Mouse (Mus musculus) CH12.LX (cell line): ENCODE measurements at regions not wholly inside any gene's neighbourhood (a gene's known extent, or its start where the extent isn't known, plus 50 kb on each side); places are given as distances from the start of the nearest gene placed in this dataset.

Experiments
- DNase-seq: peaks from one replicate; pipeline ENCODE4 v3.0.0-alpha.2; 2013; ENCODE audit errors: extremely low read depth
- H3K27ac ChIP-seq: 2 replicates; pipeline ENCODE4 v1.5.1; 2012; ENCODE audit warnings: low read depth, mild to moderate bottlenecking, control low read depth, moderate library complexity; ENCODE audit not compliant: insufficient read depth
- H3K27me3 ChIP-seq: replicated peaks from 2 replicates; pipeline ENCODE3; 2012; ENCODE audit warnings: inconsistent platforms
- H3K36me3 ChIP-seq, 2 experiments: replicated peaks in 1 of 2; 2 replicates each; pipeline versions ENCODE3 to v1.6.1; 2012; ENCODE audit warnings: inconsistent platforms in 1 of 2, low read length in 1 of 2, mild to moderate bottlenecking in 1 of 2, mixed read lengths in 1 of 2, moderate library complexity in 1 of 2; ENCODE audit not compliant: control insufficient read depth in 1 of 2, insufficient read depth in 1 of 2
- H3K4me1 ChIP-seq, 2 experiments: 2 replicates each; pipeline ENCODE4 v1.6.1; 2012; ENCODE audit warnings: inconsistent platforms in 1 of 2, moderate library complexity in 1 of 2; ENCODE audit not compliant: insufficient read depth in 2 of 2, control insufficient read depth in 1 of 2
- H3K4me2 ChIP-seq: 2 replicates; pipeline ENCODE4 v1.6.1; 2012; ENCODE audit warnings: low read depth, mild to moderate bottlenecking, control low read depth; ENCODE audit not compliant: poor library complexity, insufficient read depth, severe bottlenecking
- H3K4me3 ChIP-seq, 3 experiments: fragments of 150-350 bp in 1 of 3; sonication (generic) in 1 of 3; replicated peaks in 1 of 3; 2 replicates each; pipeline versions ENCODE3 to v1.5.1; 2011 to 2012; ENCODE audit warnings: low read depth in 2 of 3, low read length in 2 of 3, mild to moderate bottlenecking in 2 of 3, moderate library complexity in 2 of 3, control low read depth in 1 of 3, improper control_type of control experiment in 1 of 3, inconsistent platforms in 1 of 3, mixed read lengths in 1 of 3; ENCODE audit not compliant: poor library complexity in 1 of 3
- H3K79me2 ChIP-seq: replicated peaks from 2 replicates; pipeline ENCODE4 v1.6.1; 2012; ENCODE audit warnings: mild to moderate bottlenecking, moderate library complexity; ENCODE audit not compliant: control insufficient read depth, poor library complexity, insufficient read depth, severe bottlenecking; ENCODE audit errors: extremely low read depth
- H3K9ac ChIP-seq: 2 replicates; pipeline ENCODE4 v1.6.1; 2012; ENCODE audit warnings: low read depth, mild to moderate bottlenecking, control low read depth, moderate library complexity; ENCODE audit not compliant: insufficient read depth
- H3K9me3 ChIP-seq: replicated peaks from 2 replicates; pipeline ENCODE3; 2012; ENCODE audit warnings: low read length, inconsistent platforms, mixed read lengths
- BHLHE40 ChIP-seq: IDR thresholded peaks from 2 replicates; pipeline ENCODE4 v1.6.1; 2011; ENCODE audit warnings: mild to moderate bottlenecking, low read depth, low read length, improper control_type of control experiment
- CHD2 ChIP-seq: IDR thresholded peaks from 2 replicates; pipeline ENCODE4 v1.6.1; 2011; ENCODE audit warnings: low read length, improper control_type of control experiment
- CTCF ChIP-seq, 2 experiments: IDR thresholded peaks in 1 of 2; conservative IDR thresholded peaks in 1 of 2; 2 replicates each; pipeline ENCODE4 v1.5.1; 2011 to 2012; ENCODE audit warnings: low read depth in 2 of 2, low read length in 2 of 2, improper control_type of control experiment in 1 of 2, inconsistent platforms in 1 of 2, mild to moderate bottlenecking in 1 of 2, moderate library complexity in 1 of 2
- ELF1 ChIP-seq: IDR thresholded peaks from 2 replicates; pipeline ENCODE4 v1.6.1; 2014; ENCODE audit warnings: low read depth, mild to moderate bottlenecking, inconsistent platforms, low read length, improper control_type of control experiment
- EP300 ChIP-seq: IDR thresholded peaks from 2 replicates; pipeline ENCODE4 v1.6.1; 2011; ENCODE audit warnings: low read length, improper control_type of control experiment
- HCFC1 ChIP-seq: IDR thresholded peaks from 2 replicates; pipeline ENCODE4 v1.6.1; 2012; ENCODE audit warnings: low read depth, mild to moderate bottlenecking, inconsistent platforms, low read length, improper control_type of control experiment
- IRF4 ChIP-seq: IDR thresholded peaks from 2 replicates; pipeline ENCODE4 v1.6.1; 2014; ENCODE audit warnings: low read depth, mild to moderate bottlenecking, inconsistent platforms, low read length, improper control_type of control experiment
- JUN ChIP-seq: IDR thresholded peaks from 2 replicates; pipeline ENCODE4 v1.6.1; 2011; ENCODE audit warnings: low read depth, mild to moderate bottlenecking, low read length, improper control_type of control experiment, moderate library complexity; ENCODE audit not compliant: insufficient read depth
- KAT2A ChIP-seq: IDR thresholded peaks from 2 replicates; pipeline ENCODE4 v1.6.1; 2012; ENCODE audit warnings: low read length, improper control_type of control experiment, inconsistent platforms; ENCODE audit not compliant: insufficient replicate concordance
- MAX ChIP-seq: IDR thresholded peaks from 2 replicates; pipeline ENCODE4 v1.6.1; 2011; ENCODE audit warnings: low read length, improper control_type of control experiment
- MEF2A ChIP-seq: IDR thresholded peaks from 2 replicates; pipeline ENCODE4 v1.6.1; 2014; ENCODE audit warnings: low read depth, mild to moderate bottlenecking, inconsistent platforms, low read length, improper control_type of control experiment, borderline replicate concordance
- MXI1 ChIP-seq: IDR thresholded peaks from 2 replicates; pipeline ENCODE4 v1.6.1; 2011; ENCODE audit warnings: mild to moderate bottlenecking, low read depth, low read length, improper control_type of control experiment
- NELFE ChIP-seq: IDR thresholded peaks from 2 replicates; pipeline ENCODE4 v1.6.1; 2011; ENCODE audit warnings: low read depth, low read length, improper control_type of control experiment
- POLR2A ChIP-seq: IDR thresholded peaks from 2 replicates; pipeline ENCODE4 v1.6.1; 2011; ENCODE audit warnings: low read depth, mild to moderate bottlenecking, improper control_type of control experiment, low read length
- RAD21 ChIP-seq: IDR thresholded peaks from 2 replicates; pipeline ENCODE4 v1.6.1; 2011; ENCODE audit warnings: low read depth, mild to moderate bottlenecking, low read length, improper control_type of control experiment, moderate library complexity
- RCOR1 ChIP-seq: conservative IDR thresholded peaks from 2 replicates; pipeline ENCODE4 v1.6.1; 2012; ENCODE audit warnings: low read depth, mild to moderate bottlenecking, inconsistent platforms, low read length, improper control_type of control experiment
- SIN3A ChIP-seq: IDR thresholded peaks from 2 replicates; pipeline ENCODE4 v1.6.1; 2012; ENCODE audit warnings: low read length, improper control_type of control experiment, inconsistent platforms
- SMC3 ChIP-seq: IDR thresholded peaks from 2 replicates; pipeline ENCODE4 v1.6.1; 2011; ENCODE audit warnings: low read depth, low read length, improper control_type of control experiment
- TBP ChIP-seq: conservative IDR thresholded peaks from 2 replicates; pipeline ENCODE4 v1.6.1; 2011; ENCODE audit warnings: low read depth, low read length, improper control_type of control experiment
- USF1 ChIP-seq: IDR thresholded peaks from 2 replicates; pipeline ENCODE4 v1.6.1; 2014; ENCODE audit warnings: low read depth, mild to moderate bottlenecking, inconsistent platforms, low read length, improper control_type of control experiment
- USF2 ChIP-seq: conservative IDR thresholded peaks from 2 replicates; pipeline ENCODE4 v1.6.1; 2011; ENCODE audit warnings: low read depth, low read length, improper control_type of control experiment
- ZMIZ1 ChIP-seq: IDR thresholded peaks from 2 replicates; pipeline ENCODE4 v1.6.1; 2012; ENCODE audit warnings: low read depth, mild to moderate bottlenecking, inconsistent platforms, low read length, improper control_type of control experiment
- ZNF384 ChIP-seq: IDR thresholded peaks from 2 replicates; pipeline ENCODE4 v1.6.1; 2012; ENCODE audit warnings: low read depth, low read length, improper control_type of control experiment, inconsistent platforms
- dilution Hi-C: fragments of 300-500 bp; cut with MboI; formaldehyde crosslinking; loops from 2 replicates; pipeline ENCODE4 v1.14.3; 2020; ENCODE audit warnings: low sequenced_read_pairs; ENCODE audit not compliant: extremely low pct_unique_long_range_greater_than_20kb, extremely low pct_ligation_motif_present
- in situ Hi-C: fragments of 300-500 bp; cut with MboI; formaldehyde crosslinking; loops from 3 replicates; pipeline ENCODE4 v1.14.3; 2019; ENCODE audit warnings: low sequenced_read_pairs, low pct_ligation_motif_present, low pct_unique_long_range_greater_than_20kb, mixed read lengths

DNA sequence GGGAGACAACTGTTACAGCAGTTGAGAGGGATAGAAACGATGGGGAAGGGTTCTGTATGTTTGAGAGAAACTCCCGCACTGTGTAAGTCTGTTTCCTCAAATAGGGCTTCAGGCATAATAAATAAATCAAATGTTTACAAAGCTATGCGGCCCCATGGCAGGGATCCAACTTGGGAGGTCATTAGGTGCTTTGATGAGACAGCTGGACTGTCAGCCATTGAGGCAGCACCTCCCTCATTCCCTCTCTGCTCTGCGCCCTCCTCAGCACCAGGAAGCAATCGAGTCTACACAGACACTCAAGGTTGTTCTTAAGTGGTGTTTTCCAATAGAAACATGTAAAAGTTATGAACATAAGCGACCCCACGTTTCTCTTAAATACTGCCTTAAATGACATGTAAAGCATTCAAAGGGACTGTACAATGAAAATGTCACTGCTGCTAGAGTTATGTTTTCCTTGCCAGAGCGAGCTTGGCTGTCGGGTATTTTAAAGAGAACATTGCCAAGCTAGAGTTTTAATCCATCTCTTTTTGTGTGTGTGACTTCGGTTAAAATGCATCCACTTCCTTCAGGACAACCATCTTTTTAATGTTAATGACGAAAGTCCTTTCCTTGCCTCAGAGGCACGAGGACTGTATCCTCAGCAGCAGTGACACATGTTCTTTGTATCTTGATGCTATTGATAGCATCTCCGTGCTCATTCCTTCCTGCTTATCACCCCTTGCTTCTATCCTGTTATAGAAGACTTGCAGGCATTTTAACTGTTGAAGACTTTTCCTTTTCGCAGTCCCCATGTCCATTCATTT, 176.5 kb downstream of the Nup35 start:
- H3K36me3 ChIP-seq, result no peaks in the 10 kb centered on the region
- H3K4me2 ChIP-seq, result no peak overlapping the region
- H3K4me1 ChIP-seq, result no peaks in the 10 kb centered on the region
- no peak for TF ChIP-seq MXI1
- no peak for TF ChIP-seq IRF4
- no peak for TF ChIP-seq USF1
- TF ChIP-seq JUN, result no peak
- TF ChIP-seq ZMIZ1, result no peak
- TF ChIP-seq RCOR1, result no peak
- TF ChIP-seq SMC3, result no peak
- no peak for TF ChIP-seq HCFC1
- TF ChIP-seq ELF1, result no peak
- no peak for TF ChIP-seq NELFE
- TF ChIP-seq USF2, result no peak
- no peak for TF ChIP-seq POLR2A
- no peak for TF ChIP-seq KAT2A
- TF ChIP-seq TBP, result no peak
- TF ChIP-seq RAD21, result no peak
- no peak for TF ChIP-seq ZNF384
- no peak for TF ChIP-seq MAX
- TF ChIP-seq SIN3A, result no peak
- TF ChIP-seq CTCF (conservative IDR thresholded peaks at IDR 0.05 in 1 of 2, IDR thresholded peaks at IDR 0.05 in 1 of 2; ENCODE audit: low read depth in 2 of 2, low read length in 2 of 2), result no peak
- no peak overlapping the region for H3K27ac ChIP-seq
- H3K4me3 ChIP-seq, result no peak overlapping the region
- dilution Hi-C loops (no loop called here), in situ Hi-C loops (no loop called here)
- DNase-seq, result no peak
- H3K9me3 ChIP-seq, result no peaks in the 10 kb centered on the region
- H3K27me3 ChIP-seq, result no peaks in the 10 kb centered on the region
- H3K9ac ChIP-seq, result no peak overlapping the region
- H3K79me2 ChIP-seq, result no peaks in the 10 kb centered on the region

DNA sequence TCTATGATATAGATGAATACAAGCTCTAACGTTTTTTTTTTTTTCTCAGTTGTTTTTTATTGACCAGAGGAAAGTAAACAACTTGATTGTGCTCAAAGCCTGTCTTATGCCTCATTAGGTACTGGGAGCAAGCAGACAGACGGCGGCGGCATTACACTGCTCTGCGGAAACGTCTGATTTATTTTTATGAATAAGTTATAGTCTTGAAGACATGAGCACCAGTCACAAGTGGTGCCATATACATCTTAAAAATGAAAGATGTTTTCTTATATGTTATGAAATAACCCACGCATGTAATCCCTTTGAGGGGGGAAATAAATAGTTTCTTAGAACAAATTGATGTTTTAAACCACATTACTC, 177.1 kb downstream of the Nup35 start:
- Histone ChIP-seq H3K4me3 (no peak overlapping the region), H3K27ac (no peak overlapping the region), H3K4me1 (no peaks in the 10 kb centered on the region), H3K9ac (no peak overlapping the region), H3K4me2 (no peak overlapping the region), H3K36me3 (no peaks in the 10 kb centered on the region), H3K27me3 (no peaks in the 10 kb centered on the region), H3K79me2 (no peaks in the 10 kb centered on the region), H3K9me3 (no peaks in the 10 kb centered on the region)
- in situ Hi-C loops, result no loop called here
- dilution Hi-C loops, result no loop called here
- no peak for TF ChIP-seq ELF1
- no peak for TF ChIP-seq IRF4
- no peak for TF ChIP-seq CTCF (conservative IDR thresholded peaks at IDR 0.05 in 1 of 2, IDR thresholded peaks at IDR 0.05 in 1 of 2; ENCODE audit: low read depth in 2 of 2, low read length in 2 of 2)
- no peak for TF ChIP-seq USF2
- no peak for TF ChIP-seq MEF2A
- TF ChIP-seq RAD21, result no peak
- TF ChIP-seq EP300, result no peak
- TF ChIP-seq BHLHE40, result no peak
- no peak for TF ChIP-seq USF1
- no peak for TF ChIP-seq CHD2
- no peak for DNase-seq
